Mouse (Mus musculus) liver, postnatal 0 days (tissue): ENCODE measurements around the gene Tdp2.

ENCODE experiments used
- CTCF ChIP-seq: sonication (generic); IDR thresholded peaks from 2 replicates; pipeline ENCODE4 v1.5.1; 2016; ENCODE audit warnings: antibody characterized with exemption, low read depth
- EP300 ChIP-seq: IDR thresholded peaks from 2 replicates; pipeline ENCODE4 v1.6.1; 2016; ENCODE audit warnings: antibody characterized with exemption, low read depth, mild to moderate bottlenecking

DNA sequence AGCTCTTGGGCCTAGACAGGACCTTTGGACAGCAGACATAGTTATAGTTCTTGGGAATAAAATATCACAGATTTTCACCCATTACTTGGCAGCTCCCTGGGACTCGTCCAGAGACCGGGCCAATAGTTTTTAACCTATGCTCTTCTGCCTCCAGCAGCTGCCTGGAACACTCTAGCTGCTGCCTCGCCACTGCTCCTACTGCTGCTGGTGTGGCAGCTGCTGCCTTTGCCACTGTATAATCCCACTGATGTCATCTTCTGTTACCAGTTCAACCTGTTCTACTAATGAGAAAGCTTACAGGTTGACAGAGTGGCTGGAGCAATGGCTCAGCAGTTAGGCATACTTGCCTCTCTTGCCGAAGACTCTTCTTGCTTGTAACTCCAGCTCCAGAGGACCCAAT, 17.8 kb downstream of the Tdp2 start:
- TF ChIP-seq EP300, result no peak
- no peak for TF ChIP-seq CTCF
